Mouse (Mus musculus): ENCODE data around the gene Itm2a.

Itm2a gene

GRCm38 (mm10) chrX:107402915-107403912 is at the start of gene Itm2a:
Itm2a (minus strand) TSS chrX:107403376.
- DNase-seq (ENCODE audit: low spot score): no peak

- no peak for DNase-seq (ENCODE audit: low spot score)
Measured at GRCm38 (mm10) chrX:107435887-107436286, 32.7 kb upstream of the Itm2a start.

- DNase-seq (ENCODE audit: low spot score): no peak
Measured at GRCm38 (mm10) chrX:107421304-107421703, 18.1 kb upstream of the Itm2a start.

GRCm38 (mm10) chrX:107417345-107417744 is 14.2 kb upstream of the Itm2a start:
- no peak for DNase-seq (ENCODE audit: low spot score)

- no peak for DNase-seq (ENCODE audit: low spot score)
Measured at GRCm38 (mm10) chrX:107415999-107416398, 12.8 kb upstream of the Itm2a start.

- DNase-seq (ENCODE audit: low spot score): no peak
Measured at GRCm38 (mm10) chrX:107402481-107402880, 695 bp downstream of the Itm2a start.

- DNase-seq (ENCODE audit: low spot score): no peak
Measured at GRCm38 (mm10) chrX:107399087-107399486, 4.1 kb downstream of the Itm2a start.

- DNase-seq (ENCODE audit: low spot score): no peak
Measured at GRCm38 (mm10) chrX:107393256-107393655, 9.9 kb downstream of the Itm2a start.

GRCm38 (mm10) chrX:107375329-107375728 is 27.8 kb downstream of the Itm2a start:
- no peak for DNase-seq (ENCODE audit: low spot score)

All from layer of hippocampus, adult 9-10 months (tissue).